Comparison of ENCODE assay signal across 11 mouse cellular contexts in genomic region chr11:49876948-49877817, GRCm38 (mm10). TPM values are rescaled to one million over a fixed set of nuclear protein-coding genes. Genes with fewer than 3 reads are reported as not detected.
A peak's percentile ranks its signal among the peaks of the same experiment; 100 is the strongest.
DNase-seq lines count a peak whose midpoint lies in the region; ATAC-seq lines count a peak whose summit lies in the region.
"Had no signal": no experiment of that assay in that cellular context is flagged by ENCODE, and none has a peak within 500 bp of the region (broad histone marks: within the 10 kb centered on the region; RNA-seq: fewer than 3 reads in every experiment).

No protein-coding gene starts in this region.

- H3K9ac ChIP-seq in hindbrain, embryonic 15.5 days: no peak overlapping the region
- H3K9ac ChIP-seq: embryonic facial prominence, embryonic 13.5 days had no signal

- H3K27me3 ChIP-seq in hindbrain, embryonic 15.5 days: no peaks in the 10 kb centered on the region
- H3K27me3 ChIP-seq: CH12.LX; embryonic facial prominence, embryonic 13.5 days had no signal

- peaks cover 58% of the 10 kb centered on the region for H3K36me3 ChIP-seq in hindbrain, embryonic 15.5 days

- H3K27ac ChIP-seq in hindbrain, embryonic 15.5 days (replicated peaks): peak overlapping the region; percentile 71
- H3K27ac ChIP-seq: embryonic facial prominence, embryonic 13.5 days had no signal

- peak; percentile 74 for ATAC-seq in hindbrain, embryonic 15.5 days (ENCODE audit: low FRiP score, low read depth)

- H3K9me3 ChIP-seq in hindbrain, embryonic 15.5 days: no peaks in the 10 kb centered on the region
- H3K9me3 ChIP-seq: embryonic facial prominence, embryonic 13.5 days had no signal

- WGBS in hindbrain, embryonic 15.5 days: 84% methylated on average over 8 of the region's 8 CpGs

- H3K4me3 ChIP-seq in hindbrain, embryonic 15.5 days: no peak overlapping the region
- H3K4me3 ChIP-seq: embryonic facial prominence, embryonic 13.5 days had no signal

- H3K4me1 ChIP-seq in hindbrain, embryonic 15.5 days (replicated peaks): peaks cover 15% of the 10 kb centered on the region; the same call in 1 of the 2 replicates

- no peak overlapping the region for H3K4me2 ChIP-seq in hindbrain, embryonic 15.5 days
- H3K4me2 ChIP-seq: embryonic facial prominence, embryonic 13.5 days had no signal

- DNase-seq in frontal cortex, postnatal 36 days (ENCODE audit: low spot score in 2 of 2): peak; percentile 45 to 52
- no peak for DNase-seq in frontal cortex, postnatal 10 days (ENCODE audit: low spot score in 2 of 2)
- DNase-seq in urinary bladder, postnatal 14 days (ENCODE audit: low spot score): peak; percentile 18
- no peak for DNase-seq in urinary bladder, postnatal 36 days (ENCODE audit: low spot score in 2 of 2)
- DNase-seq in right cerebral cortex, postnatal 36 days (ENCODE audit: low spot score in 2 of 2): peak; percentile 32 to 41
- DNase-seq in embryo, embryonic 10.5 days (ENCODE audit: low spot score): no peak
- DNase-seq in urinary bladder, postnatal 25 days (ENCODE audit: low spot score): no peak

RNA-seq across cellular contexts. Expression of gene Rasgef1c, which starts 24.5 kb away (rescaled TPM):
- polyA plus RNA-seq in hindbrain, embryonic 15.5 days (2015; fragmentation: Nextera tagmentation; extraction: Ambion mirVana): 31.8 and 36.6 TPM in 2 replicates
- polyA plus RNA-seq: liver, embryonic 16.5 days had no signal

RNA-seq across cellular contexts. Expression of gene Mapk9, which starts 30.6 kb away (rescaled TPM):
- 69.5 and 69.6 TPM in 2 replicates for polyA plus RNA-seq in hindbrain, embryonic 15.5 days (2015; fragmentation: Nextera tagmentation; extraction: Ambion mirVana)

Comparison
In these comparisons a context has a peak if more than half of its experiments do, and no peak if none do; other contexts are left out.
1. DNase-seq: peak in frontal cortex, postnatal 36 days (2 of 2), urinary bladder, postnatal 14 days (single experiment) and right cerebral cortex, postnatal 36 days (2 of 2); none in frontal cortex, postnatal 10 days (0 of 2), urinary bladder, postnatal 36 days (0 of 2), embryo, embryonic 10.5 days (single experiment) and urinary bladder, postnatal 25 days (single experiment).